Mouse (Mus musculus) cerebellum, adult 11-12 months (tissue): ENCODE data around the gene Arhgef25.

Source experiments
- DNase-seq: peaks from one replicate; pipeline ENCODE4 v3.0.0; 2022

Arhgef25 gene

DNA sequence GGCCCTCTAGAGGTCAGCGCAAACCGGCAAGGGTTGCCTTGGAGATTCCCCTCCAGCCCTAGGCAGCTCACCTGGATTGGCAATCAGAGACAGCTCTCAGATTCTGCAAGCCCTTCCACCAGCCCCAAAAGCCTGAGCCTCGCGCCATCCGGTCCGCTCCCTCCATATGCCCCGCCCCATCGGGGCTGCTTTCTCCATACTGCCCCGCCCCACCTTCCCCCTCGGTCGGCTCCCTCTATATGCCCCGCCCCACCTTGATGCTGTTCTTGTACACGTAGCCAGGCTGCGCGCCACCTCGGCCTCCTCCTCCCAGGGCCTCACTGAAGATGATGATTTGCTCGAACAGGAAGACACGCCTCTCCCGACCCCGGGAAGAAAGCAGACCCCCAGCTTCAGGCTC is 6.1 kb downstream of the Arhgef25 start:
- DNase-seq, result no peak

GRCm38 (mm10) chr10:127182624-127183023 is 7.3 kb downstream of the Arhgef25 start:
- no peak for DNase-seq

DNA sequence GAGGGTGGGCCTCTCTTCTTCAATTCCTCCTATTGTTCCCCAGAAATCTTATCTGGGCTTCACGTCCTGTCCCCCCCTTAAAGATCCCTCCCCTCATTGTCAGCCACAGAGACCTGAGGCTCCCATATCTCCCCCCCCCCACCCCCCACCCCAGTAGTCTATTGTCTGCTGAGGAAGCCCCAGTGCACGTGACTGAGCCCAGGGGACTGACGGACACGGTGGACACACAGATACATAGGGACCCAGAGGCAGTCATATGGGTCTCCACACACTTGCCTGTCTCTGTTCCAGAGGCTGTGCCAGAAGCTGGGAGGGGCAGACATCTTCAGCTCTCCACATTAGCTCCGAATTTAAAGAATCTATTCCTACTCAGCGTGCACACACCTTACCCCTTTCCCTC is 8.3 kb downstream of the Arhgef25 start:
- no peak for DNase-seq

- peak; percentile 2 for DNase-seq
Measured at GRCm38 (mm10) chr10:127180695-127181047, 9.2 kb downstream of the Arhgef25 start.

DNA sequence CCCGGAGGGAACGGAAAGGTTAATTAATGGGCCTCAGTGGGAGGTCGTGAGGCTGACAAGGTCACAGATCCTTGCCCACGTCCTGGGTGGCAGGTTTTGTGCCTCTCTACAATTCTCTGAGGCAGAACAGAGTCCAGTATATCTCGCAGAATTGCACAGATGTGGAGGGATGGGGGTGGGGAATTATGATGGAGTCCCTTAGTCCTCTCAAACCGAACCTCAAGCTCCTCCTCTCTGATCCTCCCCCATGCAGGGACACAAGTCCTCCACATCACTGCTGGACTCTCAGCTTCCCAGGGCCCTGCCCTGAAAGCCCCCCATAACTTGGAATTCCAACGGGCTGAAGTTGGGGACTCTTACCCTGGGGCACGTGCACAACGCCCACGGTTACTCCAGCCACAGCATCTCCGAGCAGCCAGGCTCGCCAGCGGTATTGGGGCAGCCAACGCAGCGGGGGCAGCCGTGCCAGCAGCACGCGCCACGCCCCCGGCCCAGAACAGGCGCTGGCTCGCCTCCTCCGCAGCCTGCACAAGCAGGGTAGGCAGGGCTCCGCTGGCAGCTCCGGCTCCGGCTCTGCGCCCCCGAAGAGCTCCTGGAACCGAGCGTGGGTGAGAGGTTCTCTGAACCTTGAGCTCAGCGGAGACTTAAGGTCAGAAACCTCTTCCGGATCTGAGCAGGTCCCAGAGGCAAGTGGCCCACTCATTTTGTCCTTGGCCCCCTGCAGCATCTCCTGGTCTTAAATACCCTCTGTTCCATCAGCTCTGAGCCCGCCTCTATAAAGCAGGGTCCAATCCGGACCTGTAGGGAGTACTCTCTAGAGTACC is 9.8 kb downstream of the Arhgef25 start, which contains the start of gene Slc26a10:
Gene Slc26a10 (minus strand): TSS at position 775 of the 824 bp plus-strand sequence.
- peak; percentile 14 for DNase-seq

DNA sequence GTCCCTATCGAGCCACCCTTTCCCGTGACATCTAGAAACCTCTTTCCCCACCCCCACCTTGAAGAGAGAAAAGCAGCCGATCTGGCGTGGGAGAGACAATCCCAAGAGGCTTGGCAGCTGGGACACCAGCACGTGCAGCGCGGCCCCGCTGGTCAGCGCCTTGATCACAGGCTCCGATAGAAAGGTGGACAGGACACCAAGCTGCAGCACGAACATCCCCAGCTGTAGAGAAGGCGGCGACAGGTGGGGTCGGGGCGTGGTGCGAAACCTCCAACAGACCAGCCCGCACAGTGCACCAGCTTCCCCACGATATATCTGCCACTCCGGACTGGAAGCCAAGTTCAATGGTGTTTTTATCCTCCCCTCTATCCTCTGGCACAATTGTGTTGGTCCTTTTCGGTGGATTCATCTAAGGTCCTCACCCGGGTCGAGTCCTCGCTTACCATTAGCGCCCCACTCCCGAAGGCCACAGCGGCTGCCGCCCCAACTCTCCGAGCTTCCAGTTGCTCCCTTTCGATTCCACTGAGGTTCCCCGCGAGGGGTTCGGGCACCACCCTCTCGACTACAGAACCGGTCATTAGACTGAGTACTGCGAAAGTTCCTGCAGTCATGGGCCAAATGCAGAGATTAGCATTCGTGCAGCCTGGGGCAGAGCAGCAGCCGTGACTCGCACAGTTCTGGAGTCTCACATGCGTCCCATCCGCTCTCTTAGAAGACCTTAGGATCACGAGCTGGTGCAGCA is 11.4 kb downstream of the Arhgef25 start:
- DNase-seq, result peak; percentile 42

GRCm38 (mm10) chr10:127177719-127178118 is 12.2 kb downstream of the Arhgef25 start:
- DNase-seq, result peak; percentile 71

DNA sequence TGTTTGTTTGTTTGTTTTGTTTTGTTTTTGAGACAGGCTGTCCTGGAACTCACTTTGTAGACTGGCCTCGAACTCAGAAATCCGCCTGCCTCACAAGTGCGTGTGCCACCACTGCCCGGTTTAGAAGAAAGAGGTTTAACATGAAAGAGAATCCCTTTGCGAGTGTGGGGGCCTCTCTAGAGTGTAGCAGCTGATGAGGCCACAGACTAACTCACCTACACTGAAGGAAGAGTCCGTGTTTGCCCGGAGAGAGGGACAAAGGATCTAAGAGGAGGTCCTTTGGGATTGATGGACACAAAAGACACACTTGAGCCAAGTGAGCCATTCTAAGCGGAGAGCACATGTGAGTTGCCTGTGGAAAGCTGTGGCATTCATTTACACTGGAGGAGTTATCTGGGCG is 12.6 kb downstream of the Arhgef25 start:
- no peak for DNase-seq

- DNase-seq, result no peak
Measured at GRCm38 (mm10) chr10:127176756-127177155, 13.1 kb downstream of the Arhgef25 start.

- DNase-seq, result no peak
Measured at GRCm38 (mm10) chr10:127176228-127176627, 13.7 kb downstream of the Arhgef25 start.

DNA sequence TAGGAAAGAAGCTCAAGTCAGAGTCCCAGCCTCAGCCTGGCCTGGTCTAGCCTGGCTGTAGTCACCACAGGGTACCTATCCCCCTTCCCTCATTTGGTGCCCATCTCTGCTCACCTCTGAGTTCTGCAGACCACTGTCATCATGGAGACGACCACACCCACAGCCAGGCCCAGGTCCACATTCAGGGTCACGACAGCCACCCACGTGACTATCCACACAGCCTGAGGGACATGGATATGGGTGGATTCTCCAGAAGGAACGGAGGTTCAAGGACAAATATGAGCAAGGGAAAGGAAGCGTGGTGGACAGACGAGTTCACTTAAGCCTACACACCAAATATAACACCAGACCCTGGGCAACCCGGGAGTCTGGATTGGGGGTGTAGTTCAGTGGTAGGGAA is 15.7 kb downstream of the Arhgef25 start:
- DNase-seq, result no peak

DNA sequence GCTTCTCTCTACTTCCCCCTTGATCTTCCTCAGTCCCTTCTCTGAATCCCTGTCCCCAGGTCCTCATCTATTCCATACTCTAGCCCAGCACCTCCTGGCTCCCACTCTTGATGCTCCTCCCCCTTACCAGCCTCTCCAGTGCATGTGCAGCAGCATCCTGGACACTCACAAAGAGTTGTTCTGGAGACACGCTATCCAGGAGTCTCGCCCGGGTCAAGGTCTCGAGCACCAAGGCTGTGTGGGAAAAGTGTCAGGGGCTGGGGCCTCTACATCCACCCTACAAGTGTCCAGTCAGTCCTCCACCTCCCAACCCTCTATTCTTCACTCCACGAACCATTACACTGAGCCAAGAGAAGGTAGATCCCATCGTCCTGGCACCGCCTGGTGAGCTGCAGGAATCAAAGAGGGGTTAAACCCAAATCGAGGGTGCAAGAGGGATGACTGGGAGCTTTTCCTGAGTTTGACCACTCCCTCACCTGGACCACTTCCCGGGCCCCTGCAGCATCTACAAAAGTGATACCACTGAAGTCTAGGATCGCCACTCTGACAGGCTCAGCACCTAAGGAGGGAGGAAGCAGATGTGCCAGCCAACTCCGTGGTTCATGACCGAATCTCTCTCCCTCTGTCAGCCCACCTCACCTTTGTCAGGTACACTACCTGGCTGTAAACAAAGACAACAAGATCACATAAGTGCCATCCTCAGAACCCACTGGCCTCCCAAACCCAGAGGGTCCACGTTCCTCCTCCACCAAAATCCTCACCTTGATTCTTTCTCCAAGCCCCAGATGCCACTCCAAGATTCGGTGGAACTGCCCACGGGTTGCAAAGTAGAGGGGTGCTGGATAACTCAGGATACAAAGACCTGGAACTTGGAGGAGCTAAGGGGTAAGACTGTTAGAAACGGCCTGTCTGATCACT is 16.5 kb downstream of the Arhgef25 start:
- DNase-seq, result no peak

DNA sequence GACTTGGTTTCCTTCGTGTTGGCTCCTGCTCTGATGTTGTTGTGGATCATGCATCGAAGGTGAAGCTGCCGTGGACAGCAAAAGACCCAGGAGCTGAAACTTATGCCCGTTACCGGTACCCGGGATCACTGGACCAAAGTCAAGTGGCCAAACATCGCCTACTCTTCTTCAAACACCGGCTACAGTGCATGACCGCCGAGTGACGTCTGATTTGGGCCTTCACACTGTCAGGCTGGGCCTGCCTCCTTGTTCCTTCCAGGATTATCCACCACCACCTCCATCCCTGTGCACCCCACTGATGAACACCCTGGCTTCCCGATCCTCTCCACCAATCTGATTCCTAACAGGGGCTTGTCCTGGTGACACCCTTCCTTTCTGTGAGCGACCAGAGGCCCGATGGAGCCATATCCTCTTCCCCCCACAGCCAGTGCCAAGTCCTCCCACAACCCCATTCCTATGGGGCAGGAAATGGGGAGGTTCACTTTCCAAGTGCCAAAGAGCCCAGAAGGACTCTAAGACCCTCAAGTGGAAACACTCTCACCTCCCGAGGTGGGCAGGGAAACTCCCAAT is 18.2 kb downstream of the Arhgef25 start:
- no peak for DNase-seq

- DNase-seq, result peak; percentile 32
Measured at GRCm38 (mm10) chr10:127170837-127171272, 19.0 kb downstream of the Arhgef25 start.

DNA sequence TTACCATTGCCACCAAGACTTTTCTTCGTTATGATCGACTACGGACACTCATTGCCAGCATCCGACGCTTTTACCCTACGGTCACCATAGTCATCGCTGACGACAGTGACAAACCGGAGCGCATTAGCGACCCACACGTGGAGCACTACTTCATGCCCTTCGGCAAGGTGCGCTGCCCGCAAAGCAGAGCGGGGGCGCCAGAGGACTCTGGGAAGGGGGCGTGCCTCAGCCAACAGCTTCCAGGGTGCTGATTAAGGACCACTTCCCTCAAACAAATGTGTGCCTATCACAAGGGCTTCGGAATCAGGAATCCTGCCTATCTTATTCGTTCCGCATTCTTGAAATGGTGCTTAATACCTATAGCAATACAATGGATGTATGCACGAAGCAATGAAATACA is 19.9 kb downstream of the Arhgef25 start:
- DNase-seq, result peak; percentile 29

DNA sequence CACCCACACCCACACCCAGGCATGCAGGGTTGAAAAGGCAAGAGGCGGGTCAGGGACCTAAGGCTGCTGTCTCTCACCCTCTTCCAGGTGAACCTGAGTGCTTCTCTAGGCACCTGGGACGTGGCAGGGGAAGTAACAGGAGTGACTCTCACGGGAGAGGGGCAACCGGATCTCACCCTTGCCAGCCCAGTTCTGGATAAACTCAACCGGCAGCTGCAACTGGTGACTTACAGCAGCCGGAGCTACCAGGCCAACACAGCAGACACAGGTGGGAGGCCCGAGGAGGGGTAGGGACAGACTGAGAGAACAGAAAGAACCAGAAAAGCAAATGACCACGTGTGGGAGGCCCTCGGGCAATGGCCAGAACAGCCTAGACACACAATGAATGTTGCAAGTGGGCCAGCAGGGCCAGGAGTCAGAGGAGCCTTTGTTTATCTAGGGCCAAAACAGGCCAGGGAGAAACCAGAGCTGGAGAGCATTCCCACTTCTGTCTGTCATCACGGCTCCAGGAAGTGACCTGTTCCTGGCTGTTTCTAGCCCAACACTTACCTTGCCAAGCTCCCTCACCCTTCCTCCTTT is 22.2 kb downstream of the Arhgef25 start:
- DNase-seq, result peak; percentile 41

DNA sequence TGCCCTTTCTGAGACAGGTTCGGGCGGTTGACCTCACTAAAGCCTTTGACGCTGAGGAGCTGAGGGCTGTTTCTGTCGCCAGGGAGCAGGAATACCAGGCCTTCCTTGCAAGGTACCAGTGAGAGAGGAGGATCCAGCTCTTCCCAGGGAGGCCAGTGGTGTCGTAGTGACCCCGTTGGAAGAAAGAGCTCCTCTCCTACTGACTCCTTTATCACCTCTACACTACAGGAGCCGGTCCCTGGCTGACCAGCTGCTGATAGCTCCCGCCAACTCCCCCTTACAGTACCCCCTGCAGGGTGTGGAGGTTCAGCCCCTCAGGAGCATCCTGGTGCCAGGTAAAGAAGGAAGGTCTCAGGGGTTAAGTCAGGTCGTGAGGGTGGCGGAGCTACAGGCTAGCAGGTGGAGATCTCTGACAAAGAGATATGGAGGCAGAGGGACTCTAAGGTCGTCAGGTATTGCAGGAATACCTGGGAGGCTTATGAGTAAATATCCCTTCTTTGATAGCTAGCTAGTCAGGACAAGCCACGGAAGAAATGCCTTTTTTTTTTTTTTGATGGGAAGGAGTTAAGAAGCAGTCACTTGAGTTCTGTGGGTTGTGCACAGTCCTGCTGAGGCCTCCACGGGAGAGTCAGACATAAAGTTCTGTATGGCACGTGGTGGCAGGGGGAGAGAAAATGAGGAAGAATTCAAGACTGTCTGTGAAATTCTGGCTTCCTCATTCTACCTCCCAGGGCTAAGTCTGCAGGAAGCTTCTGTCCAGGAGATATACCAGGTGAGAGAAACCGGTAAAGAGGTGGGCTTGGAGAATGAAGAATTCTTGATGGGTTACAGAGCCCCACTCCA is 22.9 kb downstream of the Arhgef25 start:
- peak; percentile 60 for DNase-seq

DNA sequence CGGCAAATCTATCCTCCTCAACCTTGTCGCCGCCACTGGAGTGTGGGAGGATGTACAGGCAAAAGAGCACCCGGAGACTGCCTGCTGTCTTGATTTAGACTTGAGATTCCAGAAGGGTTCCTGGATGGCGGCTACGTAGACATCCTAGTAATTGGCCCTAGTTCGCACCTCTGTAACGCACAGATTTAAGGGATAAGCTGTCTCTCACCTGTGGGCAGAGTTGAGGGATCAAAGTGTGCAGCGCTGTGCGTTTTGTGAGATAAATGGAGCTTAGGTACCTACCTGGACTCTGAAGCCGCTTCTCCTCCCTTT is 23.5 kb downstream of the Arhgef25 start:
- DNase-seq, result no peak

DNA sequence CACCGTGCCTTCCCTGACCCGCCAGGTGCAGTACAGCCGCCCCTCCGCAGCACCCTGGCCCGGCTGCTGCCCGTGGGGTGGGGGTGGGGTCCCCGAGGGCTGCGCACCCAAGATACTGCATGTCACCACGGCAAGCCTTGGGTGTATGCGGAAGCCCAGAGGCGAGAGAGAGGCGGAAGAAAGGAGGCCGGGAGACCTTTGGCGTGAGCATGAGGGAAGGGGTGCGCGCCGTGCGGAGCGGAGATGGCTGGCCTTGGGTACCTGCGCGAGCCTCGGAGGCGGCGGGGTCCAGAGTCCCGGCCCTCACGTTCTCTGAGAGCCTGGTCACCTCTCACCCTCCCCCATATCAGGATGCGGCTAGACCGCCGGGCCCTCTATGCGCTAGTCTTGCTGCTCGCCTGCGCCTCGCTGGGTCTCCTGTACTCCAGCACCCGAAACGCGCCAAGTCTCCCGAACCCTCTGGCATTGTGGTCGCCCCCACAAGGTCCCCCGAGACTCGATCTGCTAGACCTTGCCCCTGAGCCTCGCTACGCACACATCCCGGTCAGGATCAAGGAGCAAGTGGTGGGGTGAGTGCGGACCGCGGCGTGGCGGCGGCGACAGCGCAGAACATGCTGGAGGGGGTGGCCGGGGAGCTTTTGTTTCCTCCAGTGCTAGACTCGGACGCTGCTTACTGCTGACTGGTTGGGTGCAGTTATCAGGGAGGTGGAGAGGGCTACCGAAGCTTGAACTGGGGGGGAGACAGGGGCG is 24.1 kb downstream of the Arhgef25 start:
- peak; percentile 72 for DNase-seq

GRCm38 (mm10) chr10:127165354-127165653 is 24.6 kb downstream of the Arhgef25 start:
- no peak for DNase-seq
